Mouse (Mus musculus) gastrocnemius, postnatal 4 days (tissue): Measurements from ENCODE around the gene Acap1. TPM values are rescaled to one million over a fixed set of nuclear protein-coding genes. Genes with fewer than 3 reads are reported as not detected.
"Not testable (repeated sequence)": the region's sequence is repeated elsewhere in the genome, so short reads cannot be mapped to it uniquely, and the experiment has no call there.

Experiments used
- DNase-seq, 2 experiments: peaks; one replicate each; pipeline ENCODE4 v3.0.0; 2021 to 2022; ENCODE audit warnings: low spot score in 2 of 2, mixed read lengths in 2 of 2
- long read RNA-seq, 2 experiments: library from polyadenylated mRNA; stranded (forward); transcript quantifications; one replicate each; pipeline ENCODE4 v2.0.0; 2021
- total RNA-seq, 2 experiments: library from RNA; stranded (reverse); gene quantifications; 2 replicates each; pipeline ENCODE4 v1.2.3; 2021

Gene Acap1
- total RNA-seq = 1 to 10 TPM in 1 of 2 experiments, under 1 TPM in 1; 0.65 to 1.1 TPM
- long read RNA-seq, experiment 1, partial matches to known transcripts = 0 of 3 reads
- long read RNA-seq, experiment 1, other reads (novel, unspliced or antisense) = 3 of 3 reads
- long read RNA-seq, experiment 2, partial matches to known transcripts = 0 of 3 reads
- long read RNA-seq, experiment 2, other reads (novel, unspliced or antisense) = 2 of 3 reads

GRCm38 (mm10) chr11:69895291-69895690 lies at the start of gene Acap1:
Gene Acap1 (minus strand): TSS chr11:69895539.
- DNase-seq = no peak

GRCm38 (mm10) chr11:69940962-69941361 lies 45.6 kb upstream of the Acap1 start:
- DNase-seq = no peak

- no peak for DNase-seq
Measured at GRCm38 (mm10) chr11:69939731-69940130, 44.4 kb upstream of the Acap1 start.

- no peak for DNase-seq
Measured at GRCm38 (mm10) chr11:69939181-69939580, 43.8 kb upstream of the Acap1 start.

- DNase-seq = no peak
Measured at GRCm38 (mm10) chr11:69938401-69938979, 43.2 kb upstream of the Acap1 start.

- DNase-seq = no peak
Measured at GRCm38 (mm10) chr11:69937834-69938233, 42.5 kb upstream of the Acap1 start.

- peak in 1 of 2 experiments; percentile 71 for DNase-seq
Measured at GRCm38 (mm10) chr11:69937385-69937784, 42.0 kb upstream of the Acap1 start.

- DNase-seq = no peak
Measured at GRCm38 (mm10) chr11:69936714-69937347, 41.5 kb upstream of the Acap1 start.

- DNase-seq = no peak
Measured at GRCm38 (mm10) chr11:69936156-69936555, 40.8 kb upstream of the Acap1 start.

GRCm38 (mm10) chr11:69935137-69935879 lies 40.0 kb upstream of the Acap1 start, which contains the start of gene Ybx2:
Gene Ybx2 (plus strand): TSS chr11:69935796.
- DNase-seq = peak; percentile 53 to 76

GRCm38 (mm10) chr11:69934681-69935080 lies 39.3 kb upstream of the Acap1 start:
- DNase-seq = no peak

GRCm38 (mm10) chr11:69934169-69934568 lies 38.8 kb upstream of the Acap1 start:
- DNase-seq = peak; percentile 92 to 93

GRCm38 (mm10) chr11:69933066-69933465 lies 37.7 kb upstream of the Acap1 start:
- no peak for DNase-seq

GRCm38 (mm10) chr11:69932254-69932653 lies 36.9 kb upstream of the Acap1 start:
- DNase-seq = no peak

- DNase-seq = no peak
Measured at GRCm38 (mm10) chr11:69931769-69932168, 36.4 kb upstream of the Acap1 start.

GRCm38 (mm10) chr11:69930967-69931537 lies 35.7 kb upstream of the Acap1 start:
- DNase-seq = no peak

- DNase-seq = not testable (repeated sequence)
Measured at GRCm38 (mm10) chr11:69930176-69930575, 34.8 kb upstream of the Acap1 start.

- DNase-seq = no peak
Measured at GRCm38 (mm10) chr11:69929712-69930111, 34.4 kb upstream of the Acap1 start.

GRCm38 (mm10) chr11:69927501-69927900 lies 32.2 kb upstream of the Acap1 start:
- DNase-seq = no peak

- no peak for DNase-seq
Measured at GRCm38 (mm10) chr11:69922796-69923195, 27.5 kb upstream of the Acap1 start.

- DNase-seq = no peak
Measured at GRCm38 (mm10) chr11:69922012-69922756, 26.8 kb upstream of the Acap1 start.
